Mouse (Mus musculus) thymus, postnatal 0 days (tissue): Measurements from ENCODE around the gene Pdk3. TPM values are rescaled to one million over a fixed set of nuclear protein-coding genes. Genes with fewer than 3 reads are reported as not detected.

Source experiments
- polyA plus RNA-seq: library from polyadenylated mRNA; unstranded; fragments of >200 nt; fragmentation: Nextera tagmentation; extraction: Ambion mirVana; gene quantifications from 2 replicates; pipeline ENCODE4 v1.2.1, GENCODE M21; 2015

Pdk3 gene
- polyA plus RNA-seq, 1 experiment from 2014 or later, result 56.3 TPM

Other genes starting within 250 kb of the Pdk3 start
- 15.9 and 17.4 TPM in 2 replicates for gene Pola1, start 200.0 kb downstream of the Pdk3 start, polyA plus RNA-seq
- gene Pcyt1b, start 177.3 kb downstream of the Pdk3 start, polyA plus RNA-seq, result 0.14 and 0.29 TPM in 2 replicates
- not detected in 2 replicates for gene AU015836, start 136.5 kb upstream of the Pdk3 start, polyA plus RNA-seq